Mouse (Mus musculus) embryonic facial prominence, embryonic 10.5 days (tissue): ENCODE data around the gene Kcnj1. TPM values are rescaled to one million over a fixed set of nuclear protein-coding genes. Genes with fewer than 3 reads are reported as not detected.
A peak's percentile ranks its signal among the peaks of the same experiment; 100 is the strongest.

Experiments
- DNase-seq: peaks from one replicate; pipeline ENCODE4 v3.0.0-alpha.2; 2017; ENCODE audit warnings: low spot score
- H3K27ac ChIP-seq: fragments of 300-500 bp; sonication (generic); replicated peaks from 2 replicates; pipeline ENCODE4 v1.5.1; 2016; ENCODE audit warnings: mild to moderate bottlenecking
- H3K27me3 ChIP-seq: fragments of 300-500 bp; sonication (generic); replicated peaks from 2 replicates; pipeline ENCODE4 v1.6.1; 2016; ENCODE audit warnings: low read depth, mild to moderate bottlenecking; ENCODE audit not compliant: poor library complexity, severe bottlenecking
- H3K36me3 ChIP-seq: fragments of 300-500 bp; sonication (generic); replicated peaks from 2 replicates; pipeline ENCODE4 v1.6.1; 2016; ENCODE audit warnings: mild to moderate bottlenecking, moderate library complexity
- H3K4me1 ChIP-seq: fragments of 300-500 bp; sonication (generic); 2 replicates; pipeline ENCODE4 v1.6.1; 2016
- H3K4me3 ChIP-seq: fragments of 300-500 bp; sonication (generic); 2 replicates; pipeline ENCODE4 v1.5.1; 2016; ENCODE audit warnings: mild to moderate bottlenecking, moderate library complexity
- H3K9me3 ChIP-seq: fragments of 300-500 bp; sonication (generic); 2 replicates; pipeline ENCODE4 v1.6.1; 2016; ENCODE audit warnings: mild to moderate bottlenecking
- WGBS: fragments of 180-500 bp; shearing (Covaris S2); methylation state at CpG from one replicate; pipeline ENCODE4 v1.1.7; 2016; 5-methylcytosine and 5-hydroxymethylcytosine counted together
- polyA plus RNA-seq: library from polyadenylated mRNA; unstranded; fragments of >200 nt; fragmentation: Nextera tagmentation; extraction: Ambion mirVana; gene quantifications from 2 replicates; pipeline ENCODE4 v1.2.1, GENCODE M21; 2016

The Kcnj1 gene
- not detected in 2 replicates for polyA plus RNA-seq

DNA sequence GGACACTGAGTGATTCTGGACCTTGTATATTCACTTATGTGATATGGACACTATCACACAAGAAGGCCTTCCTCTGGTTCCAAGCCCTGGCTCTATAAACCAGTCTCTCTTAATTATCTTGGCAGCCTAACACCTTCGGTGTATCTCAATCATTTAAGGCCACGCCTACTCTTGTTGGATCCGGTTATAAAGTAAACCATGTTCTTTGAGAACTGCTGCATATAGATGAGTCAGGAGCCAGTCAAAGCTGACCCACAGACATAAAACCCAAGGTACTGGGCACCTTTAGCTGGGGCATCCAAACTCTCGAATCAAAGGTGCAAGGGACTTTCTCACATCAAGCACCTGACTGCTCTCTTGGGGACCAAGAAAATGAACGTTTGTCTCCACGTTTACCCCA is at the start of gene Kcnj1:
TSS of gene Kcnj1 (plus strand) at position 292 of the 400 bp plus-strand sequence.
- no peaks in the 10 kb centered on the region for H3K36me3 ChIP-seq
- 87% methylated on average over 6 of the region's 6 CpGs for WGBS
- H3K27me3 ChIP-seq, result no peaks in the 10 kb centered on the region
- no peak within 1 kb of the TSS for H3K27ac ChIP-seq
- no peak for DNase-seq
- H3K9me3 ChIP-seq, result no peaks in the 10 kb centered on the region
- no peak within 1 kb of the TSS for H3K4me3 ChIP-seq
- H3K4me1 ChIP-seq, result peaks cover 6% of the 10 kb centered on the region; the same call in 1 of the 2 replicates

DNA sequence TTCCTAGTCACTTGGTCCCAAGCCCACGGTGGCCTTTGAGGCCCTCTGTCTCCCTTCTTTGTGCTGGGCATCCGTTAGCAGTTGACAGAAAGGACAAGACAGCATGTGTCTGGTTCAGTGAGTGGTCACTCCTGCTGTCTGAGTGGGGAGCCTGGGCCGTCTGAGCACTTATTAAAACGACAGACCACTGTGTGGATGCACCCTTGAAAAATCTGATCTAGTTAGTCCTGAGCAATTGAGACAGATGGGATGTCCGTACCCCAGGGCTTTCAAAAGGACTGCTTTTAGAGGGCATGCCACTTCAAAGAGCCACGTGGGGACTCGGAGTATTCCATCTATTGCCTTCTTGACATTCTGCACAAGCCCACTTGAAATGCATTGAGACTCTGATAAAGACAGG is 48.7 kb upstream of the Kcnj1 start:
- no peak for DNase-seq
- no peaks in the 10 kb centered on the region for H3K9me3 ChIP-seq

GRCm38 (mm10) chr9:32328777-32329176 is 43.5 kb upstream of the Kcnj1 start:
- Histone ChIP-seq H3K36me3 (no peaks in the 10 kb centered on the region), H3K27ac (no peak overlapping the region), H3K4me1 (no peaks in the 10 kb centered on the region), H3K9me3 (0 out of 2 replicates have a peak, but pooled peaks cover 3% of the 10 kb centered on the region), H3K4me3 (no peak overlapping the region), H3K27me3 (no peaks in the 10 kb centered on the region)
- 93% methylated on average over 4 of the region's 4 CpGs for WGBS
- DNase-seq, result no peak

More for the DNA sequence above, 48.7 kb upstream of the Kcnj1 start:
- H3K27me3 ChIP-seq, result no peaks in the 10 kb centered on the region; the same call in 1 of the 2 replicates
- H3K4me3 ChIP-seq, result no peak overlapping the region
- peaks cover 7% of the 10 kb centered on the region for H3K4me1 ChIP-seq
- WGBS, result 72% methylated on average over 7 of the region's 7 CpGs
- no peaks in the 10 kb centered on the region for H3K36me3 ChIP-seq
- no peak overlapping the region for H3K27ac ChIP-seq

DNA sequence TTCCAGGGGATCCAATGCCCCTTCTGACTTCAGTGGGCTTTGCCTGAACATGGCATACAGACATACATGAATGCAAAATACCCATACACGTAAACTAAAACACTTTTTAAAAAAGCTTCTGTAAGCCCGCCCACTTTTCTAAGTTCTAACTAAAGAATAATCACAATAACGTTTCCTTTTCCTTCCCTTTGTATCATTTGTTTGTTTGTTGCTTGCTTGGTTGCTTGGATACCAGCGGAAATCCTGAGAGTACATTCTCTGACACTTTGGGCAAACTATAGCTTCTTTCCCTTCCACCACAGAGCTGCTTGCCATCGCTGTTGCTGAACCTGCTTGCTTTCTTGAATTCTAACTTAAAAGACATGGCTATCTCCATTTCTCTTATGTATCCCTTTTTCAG is 41.1 kb upstream of the Kcnj1 start:
- 0 out of 2 replicates have a peak, but pooled peaks cover 3% of the 10 kb centered on the region for H3K9me3 ChIP-seq
- H3K4me3 ChIP-seq, result no peak overlapping the region
- 83% methylated on average over 5 of the region's 5 CpGs for WGBS
- no peaks in the 10 kb centered on the region for H3K36me3 ChIP-seq
- no peak for DNase-seq
- no peaks in the 10 kb centered on the region for H3K27me3 ChIP-seq
- no peak overlapping the region for H3K27ac ChIP-seq
- peaks cover 8% of the 10 kb centered on the region; the same call in 1 of the 2 replicates for H3K4me1 ChIP-seq

DNA sequence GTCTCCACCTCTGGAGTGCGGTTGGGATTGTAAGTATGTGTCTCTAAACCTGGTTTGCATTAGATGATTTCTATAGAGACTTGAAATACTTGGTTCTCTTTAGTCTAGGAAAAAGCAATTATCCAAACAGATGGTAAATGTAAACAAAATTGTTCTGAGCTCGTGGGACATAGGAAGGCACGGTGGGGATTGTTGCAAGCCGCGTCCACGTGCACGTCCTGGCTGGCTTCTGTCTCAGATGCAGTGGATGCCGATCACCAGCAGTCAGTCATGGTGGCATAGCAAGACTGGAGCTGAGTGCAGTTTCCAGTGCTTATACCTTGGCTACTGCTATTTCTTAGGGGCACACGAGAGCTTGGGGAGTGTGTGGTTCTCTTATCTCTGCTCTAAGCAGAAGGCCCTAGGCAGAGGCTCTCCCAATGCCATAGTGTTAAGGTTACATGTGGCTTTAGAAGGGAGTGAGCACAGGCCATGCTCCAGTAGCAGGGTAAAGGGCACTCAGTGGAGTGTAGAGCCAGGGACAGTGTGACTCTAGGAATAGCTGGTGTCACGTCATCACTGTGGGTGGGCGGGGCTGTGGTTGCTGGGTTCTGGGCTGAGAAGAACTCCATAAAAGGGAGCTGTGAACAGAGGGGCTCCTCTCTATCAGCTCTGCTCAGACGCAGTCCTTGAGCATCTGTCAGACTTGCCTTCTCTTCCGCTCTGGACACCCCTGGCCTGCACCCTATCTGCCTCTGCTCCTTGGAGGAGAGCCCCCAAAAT is 36.7 kb upstream of the Kcnj1 start:
- H3K9me3 ChIP-seq, result no peaks in the 10 kb centered on the region
- peaks cover 8% of the 10 kb centered on the region for H3K4me1 ChIP-seq
- peaks cover 2% of the 10 kb centered on the region for H3K27me3 ChIP-seq
- H3K4me3 ChIP-seq, result no peak overlapping the region
- H3K36me3 ChIP-seq, result no peaks in the 10 kb centered on the region
- 78% methylated on average over 13 of the region's 13 CpGs for WGBS
- DNase-seq, result no peak
- no peak overlapping the region for H3K27ac ChIP-seq

DNA sequence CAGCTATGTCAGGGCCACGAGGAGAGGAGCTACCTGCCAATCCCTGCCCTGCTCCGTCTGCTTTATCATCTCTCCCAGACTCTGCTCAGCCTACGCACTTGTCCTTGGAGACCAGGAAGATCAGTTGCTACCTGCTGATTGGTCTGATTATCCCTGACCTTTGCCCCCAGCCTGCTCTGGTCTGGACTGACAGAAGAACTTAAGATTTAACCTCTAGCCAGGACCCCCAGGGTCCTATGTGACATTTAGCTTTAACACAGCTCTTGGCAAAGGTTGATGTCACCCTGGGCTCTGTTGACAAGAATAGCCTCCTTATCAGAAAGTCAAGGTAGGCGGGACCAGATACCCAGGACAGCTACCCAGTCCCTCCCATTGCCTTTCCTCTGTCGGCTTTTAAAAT is 31.5 kb upstream of the Kcnj1 start:
- Histone ChIP-seq H3K36me3 (no peaks in the 10 kb centered on the region), H3K4me1 (peaks cover 22% of the 10 kb centered on the region), H3K27ac (no peak overlapping the region), H3K27me3 (peaks cover 55% of the 10 kb centered on the region), H3K9me3 (no peaks in the 10 kb centered on the region), H3K4me3 (no peak overlapping the region)
- DNase-seq, result no peak
- WGBS, result 63% methylated on average over 5 of the region's 5 CpGs

DNA sequence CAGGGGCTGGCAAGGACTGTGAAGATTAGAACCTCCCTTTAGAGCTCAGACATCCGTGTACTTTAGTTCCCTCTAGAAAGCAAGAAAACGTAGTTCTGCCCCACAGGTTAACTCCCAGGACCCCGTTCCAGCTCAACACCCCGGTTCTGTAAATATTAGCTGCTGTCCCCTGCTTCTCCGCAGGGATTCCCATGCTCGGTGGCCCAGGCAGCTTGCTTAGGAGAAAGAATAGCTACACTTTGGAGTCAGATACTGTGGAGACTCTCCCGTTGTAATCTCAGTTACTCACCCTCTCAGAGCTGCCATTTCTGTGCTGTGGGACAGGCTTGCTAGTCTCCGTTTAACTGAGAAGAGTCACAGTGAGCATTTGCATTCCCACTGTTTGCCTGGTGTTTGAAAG is 29.4 kb upstream of the Kcnj1 start:
- no peak for DNase-seq
- peaks cover 72% of the 10 kb centered on the region for H3K27me3 ChIP-seq
- H3K9me3 ChIP-seq, result no peaks in the 10 kb centered on the region
- H3K27ac ChIP-seq, result no peak overlapping the region
- H3K36me3 ChIP-seq, result no peaks in the 10 kb centered on the region
- H3K4me3 ChIP-seq, result no peak overlapping the region
- H3K4me1 ChIP-seq, result peaks cover 22% of the 10 kb centered on the region
- WGBS, result 11% methylated on average over 8 of the region's 8 CpGs

- H3K4me3 ChIP-seq, result peak within 1 kb of the TSS; percentile 54
- no peaks in the 10 kb centered on the region for H3K9me3 ChIP-seq
- H3K4me1 ChIP-seq, result peaks cover 22% of the 10 kb centered on the region
- peaks cover 83% of the 10 kb centered on the region for H3K27me3 ChIP-seq
- DNase-seq, result peak; percentile 40
- under 1% methylated on average over 20 of the region's 20 CpGs for WGBS
- no peaks in the 10 kb centered on the region for H3K36me3 ChIP-seq
- peak within 1 kb of the TSS; percentile 44 for H3K27ac ChIP-seq
These were observed 28.2 kb upstream of the Kcnj1 start, which contains the start of gene Kcnj5 for GRCm38 (mm10) chr9:32344051-32344450. Gene Kcnj5, minus strand, starts transcription at chr9:32344350.

DNA sequence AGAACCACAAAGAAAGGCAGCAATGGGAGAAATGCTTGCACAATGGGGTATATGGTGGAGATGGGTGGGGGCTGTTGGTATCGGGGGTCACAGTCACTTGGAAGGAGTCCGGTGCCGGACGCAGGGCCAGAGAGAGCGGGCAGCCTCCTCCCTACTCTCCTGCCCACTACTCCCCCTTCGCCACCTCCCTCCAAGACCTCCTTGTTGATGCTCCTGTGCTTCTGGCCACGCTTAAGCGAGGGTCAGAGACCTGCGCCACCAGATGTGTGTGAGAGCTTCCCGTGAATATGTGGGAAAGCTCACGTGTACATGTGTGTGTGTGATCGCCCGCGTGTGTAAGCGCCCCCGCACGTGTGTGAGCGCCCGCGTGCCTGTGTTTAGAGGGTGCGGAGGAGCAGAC is 27.8 kb upstream of the Kcnj1 start:
- 1% methylated on average over 21 of the region's 21 CpGs for WGBS

GRCm38 (mm10) chr9:32348096-32348495 is 24.2 kb upstream of the Kcnj1 start:
- Histone ChIP-seq H3K27me3 (peaks cover 75% of the 10 kb centered on the region), H3K4me3 (no peak overlapping the region), H3K9me3 (no peaks in the 10 kb centered on the region), H3K36me3 (no peaks in the 10 kb centered on the region), H3K4me1 (peaks cover 24% of the 10 kb centered on the region), H3K27ac (no peak overlapping the region)
- 59% methylated on average over 8 of the region's 8 CpGs for WGBS
- DNase-seq, result no peak

More for the DNA sequence above, 27.8 kb upstream of the Kcnj1 start:
- H3K9me3 ChIP-seq, result no peaks in the 10 kb centered on the region
- no peaks in the 10 kb centered on the region for H3K36me3 ChIP-seq
- peak; percentile 31 for DNase-seq
- H3K4me1 ChIP-seq, result peaks cover 22% of the 10 kb centered on the region
- H3K27me3 ChIP-seq, result peaks cover 87% of the 10 kb centered on the region
- H3K27ac ChIP-seq, result peak overlapping the region; percentile 44
- H3K4me3 ChIP-seq, result peak overlapping the region; percentile 54

GRCm38 (mm10) chr9:32349344-32349743 is 22.9 kb upstream of the Kcnj1 start:
- peaks cover 63% of the 10 kb centered on the region for H3K27me3 ChIP-seq

GRCm38 (mm10) chr9:32350332-32350731 is 22.0 kb upstream of the Kcnj1 start:
- Histone ChIP-seq H3K4me1 (peaks cover 5% of the 10 kb centered on the region), H3K4me3 (no peak overlapping the region), H3K9me3 (no peaks in the 10 kb centered on the region), H3K27ac (no peak overlapping the region), H3K27me3 (peaks cover 53% of the 10 kb centered on the region), H3K36me3 (no peaks in the 10 kb centered on the region)
- 5% methylated on average over 6 of the region's 6 CpGs for WGBS
- DNase-seq, result peak; percentile 69

More at GRCm38 (mm10) chr9:32349344-32349743, 22.9 kb upstream of the Kcnj1 start:
- 90% methylated on average over 10 of the region's 10 CpGs for WGBS
- Histone ChIP-seq H3K9me3 (no peaks in the 10 kb centered on the region), H3K27ac (no peak overlapping the region), H3K36me3 (no peaks in the 10 kb centered on the region), H3K4me1 (peaks cover 11% of the 10 kb centered on the region), H3K4me3 (no peak overlapping the region)
- no peak for DNase-seq

GRCm38 (mm10) chr9:32360770-32361169 is 11.5 kb upstream of the Kcnj1 start:
- DNase-seq, result no peak
- 83% methylated on average over 1 of the region's 1 CpGs for WGBS
- Histone ChIP-seq H3K9me3 (peaks cover 5% of the 10 kb centered on the region; the same call in 1 of the 2 replicates), H3K27me3 (no peaks in the 10 kb centered on the region), H3K36me3 (no peaks in the 10 kb centered on the region), H3K4me3 (no peak overlapping the region), H3K4me1 (no peaks in the 10 kb centered on the region), H3K27ac (no peak overlapping the region)
